Mouse (Mus musculus) heart, postnatal 36 days (tissue): Measurements from ENCODE around the gene Pyroxd2. TPM values are rescaled to one million over a fixed set of nuclear protein-coding genes. Genes with fewer than 3 reads are reported as not detected.
A peak's percentile ranks its signal among the peaks of the same experiment; 100 is the strongest.

Source experiments
- DNase-seq, 2 experiments: peaks; one replicate each; pipeline ENCODE4 v3.0.0; 2021 to 2022
- intact Hi-C: fragments of 180-260 bp; cut with DNase I; formaldehyde crosslinking; loops from one replicate; pipeline ENCODE4 v1.15.1; 2025
- total RNA-seq, 2 experiments: library from RNA; stranded (reverse); gene quantifications; 2 replicates each; pipeline ENCODE4 v1.2.3; 2021

Gene Pyroxd2
- total RNA-seq, 2 experiments from 2014 or later = 4.6 to 4.7 TPM

DNA sequence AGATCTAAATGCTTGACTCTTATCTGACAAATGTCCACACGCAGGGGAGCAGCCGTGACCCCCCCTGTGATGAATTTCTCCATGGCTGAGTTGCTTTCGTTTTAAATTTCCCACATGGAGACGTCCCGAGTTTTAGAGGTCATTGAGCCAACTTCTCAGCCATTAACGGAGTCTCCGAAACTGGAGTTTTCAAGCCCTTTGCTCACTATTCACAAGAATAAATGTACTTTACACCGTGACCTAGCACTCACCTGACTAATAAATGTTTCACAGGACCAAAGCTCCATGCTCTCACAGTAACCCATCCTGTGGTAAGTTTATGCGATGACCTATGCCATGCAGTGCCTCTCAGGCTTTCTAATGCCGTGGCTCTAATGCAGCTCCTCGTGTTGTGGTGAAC, 2.4 kb downstream of the Pyroxd2 start:
- DNase-seq = no peak
- intact Hi-C loops = loop anchor here (5.0 kb wide), 1 partner anchor 233 kb away; the partner anchor contains the start of gene R3hcc1l

DNA sequence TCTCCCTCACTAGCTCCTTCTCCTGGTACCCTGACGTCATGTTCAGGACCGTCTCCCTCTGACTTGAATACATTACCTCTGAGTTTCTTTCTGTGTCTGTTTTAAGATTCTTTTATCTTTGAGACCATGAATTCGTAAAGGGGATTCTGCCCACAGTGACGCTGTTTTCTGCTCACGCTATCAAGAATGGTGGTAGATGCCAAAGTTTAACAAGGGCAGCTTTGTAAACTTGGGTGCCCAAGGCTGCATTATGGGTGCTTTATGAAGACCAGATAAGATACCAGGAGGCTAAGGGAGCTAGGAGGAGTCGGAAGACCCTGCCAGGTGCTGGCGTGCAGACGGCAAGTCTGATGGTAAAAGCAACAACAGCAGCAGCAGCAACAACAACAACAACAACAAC, 5.9 kb downstream of the Pyroxd2 start:
- intact Hi-C loops = no loop called here
- no peak for DNase-seq

DNA sequence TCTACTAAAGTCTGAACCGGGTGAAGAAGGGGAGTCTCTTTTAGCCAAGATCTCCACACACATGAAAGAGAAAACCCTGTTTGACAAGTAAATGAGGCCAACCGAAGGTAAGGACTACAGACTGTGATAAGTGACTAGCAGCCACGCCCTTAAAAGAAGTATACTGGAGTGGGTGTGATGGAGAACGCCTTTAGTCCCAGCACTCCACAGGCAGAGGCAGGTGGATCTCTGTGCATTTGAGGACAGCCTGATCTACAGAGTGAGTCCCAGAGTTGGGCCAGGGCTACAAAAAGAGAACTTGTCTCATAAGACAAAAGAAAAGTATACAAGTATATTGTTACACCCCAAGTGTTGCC, 6.7 kb downstream of the Pyroxd2 start:
- intact Hi-C loops = loop anchor here (2.0 kb wide), 1 partner anchor 83 kb away; no protein-coding TSS in a partner anchor
- no peak for DNase-seq

DNA sequence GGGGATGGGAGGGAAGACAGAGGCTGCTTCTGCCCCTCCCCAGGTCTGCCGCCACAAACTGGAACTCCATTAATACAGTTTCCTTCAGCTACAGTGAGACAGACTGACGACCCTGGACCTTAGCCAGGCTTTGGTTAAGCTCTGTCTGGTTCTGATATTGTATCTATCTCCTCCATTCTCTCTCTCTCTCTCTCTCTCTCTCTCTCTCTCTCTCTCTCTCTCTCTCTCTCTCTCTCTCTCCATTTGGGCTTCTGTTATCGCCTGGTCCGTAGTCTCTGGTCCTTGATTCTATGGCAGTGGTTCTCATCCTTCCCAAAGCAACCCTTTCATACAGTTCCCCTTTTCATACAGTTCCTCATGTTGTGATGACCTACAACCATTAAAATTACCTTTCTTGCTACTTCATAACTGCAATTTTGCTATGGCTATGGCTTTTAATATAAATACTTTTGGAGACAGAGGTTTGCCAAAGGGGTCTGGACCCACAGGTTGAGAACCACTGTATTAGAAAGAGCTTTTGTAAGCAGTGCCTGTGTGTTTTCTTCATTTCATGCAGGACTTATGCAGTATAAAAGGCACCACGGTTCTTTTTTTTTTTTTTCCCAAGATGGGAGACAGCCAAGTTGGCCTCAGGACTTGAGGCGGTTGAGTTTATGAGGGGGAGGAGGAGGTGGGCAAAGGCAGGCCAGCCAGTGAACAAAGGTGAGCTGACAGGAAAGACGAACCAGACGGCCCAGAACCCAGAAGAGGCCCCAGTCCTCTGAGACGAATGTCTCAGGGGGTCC, 7.3 kb downstream of the Pyroxd2 start:
- no peak for DNase-seq
- intact Hi-C loops = loop anchor here (2.0 kb wide), 1 partner anchor 82 kb away; no protein-coding TSS in a partner anchor

DNA sequence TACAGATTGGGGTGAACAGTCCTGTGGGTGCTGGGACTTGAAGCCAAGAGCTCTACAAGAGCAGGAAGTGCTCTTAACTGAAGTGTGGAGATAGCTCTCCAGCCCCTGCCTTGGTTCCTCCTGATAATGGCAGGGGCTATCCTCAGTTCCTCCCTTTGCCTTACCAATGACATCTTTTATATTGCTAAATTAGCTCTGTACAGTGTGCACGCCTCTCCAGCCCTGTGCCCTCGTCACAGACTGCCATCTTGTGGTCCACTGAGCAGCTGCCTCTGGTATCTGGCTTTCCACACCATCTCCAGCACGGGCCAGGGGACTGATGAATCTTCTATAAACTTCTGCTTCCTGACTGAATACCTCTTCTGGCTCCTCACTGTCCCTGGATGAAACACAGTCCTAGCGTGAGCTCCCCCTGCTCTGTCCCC, 8.4 kb downstream of the Pyroxd2 start:
- peak; percentile 53 to 61 for DNase-seq
- intact Hi-C loops = loop anchor here (1.0 to 5.0 kb wide), 3 partner anchors 81 to 427 kb away; no protein-coding TSS in a partner anchor

DNA sequence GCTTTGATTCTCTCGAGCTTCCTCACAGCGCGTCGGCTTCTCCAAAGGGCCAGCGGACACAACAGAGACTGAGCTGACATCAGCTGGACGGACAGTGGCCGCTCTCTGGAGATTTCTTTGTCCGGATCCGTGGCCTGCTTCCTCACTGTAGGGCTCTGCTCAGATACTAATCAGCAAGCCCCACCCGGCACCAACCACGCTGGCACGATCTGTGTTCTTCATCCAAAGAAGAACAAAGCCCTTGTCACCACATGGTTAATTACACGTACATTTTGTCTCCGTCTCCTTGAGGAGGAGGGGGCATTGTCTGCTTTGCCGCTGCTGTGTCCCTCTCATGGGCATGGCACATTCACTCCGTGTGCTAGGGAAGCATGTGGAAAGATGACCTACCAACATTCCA, 9.3 kb downstream of the Pyroxd2 start:
- DNase-seq = no peak

DNA sequence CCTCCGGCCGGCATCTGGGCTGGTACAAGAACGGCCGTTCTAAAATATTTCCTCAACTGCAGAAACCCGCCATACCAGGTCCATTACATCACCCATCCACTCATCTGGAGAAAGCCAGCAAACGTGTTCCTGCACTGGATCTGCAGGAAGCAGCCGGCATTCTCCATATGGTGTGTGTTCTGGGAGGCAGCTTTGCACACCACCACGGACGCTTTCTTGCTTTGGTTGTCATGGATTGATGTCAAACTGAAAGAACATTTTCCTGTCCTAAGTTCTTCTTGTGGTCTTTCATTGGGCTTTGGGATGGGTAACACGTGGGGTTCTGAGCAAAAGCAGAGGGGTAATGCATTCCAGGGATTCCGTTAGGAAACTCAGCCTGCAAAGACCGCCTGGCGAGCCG, 10.7 kb downstream of the Pyroxd2 start:
- DNase-seq = no peak
- intact Hi-C loops = loop anchor here (5.0 kb wide), 1 partner anchor 425 kb away; no protein-coding TSS in a partner anchor

More for the DNA sequence above, 9.3 kb downstream of the Pyroxd2 start:
- intact Hi-C loops = loop anchor here (5.0 kb wide), 1 partner anchor 426 kb away; no protein-coding TSS in a partner anchor

DNA sequence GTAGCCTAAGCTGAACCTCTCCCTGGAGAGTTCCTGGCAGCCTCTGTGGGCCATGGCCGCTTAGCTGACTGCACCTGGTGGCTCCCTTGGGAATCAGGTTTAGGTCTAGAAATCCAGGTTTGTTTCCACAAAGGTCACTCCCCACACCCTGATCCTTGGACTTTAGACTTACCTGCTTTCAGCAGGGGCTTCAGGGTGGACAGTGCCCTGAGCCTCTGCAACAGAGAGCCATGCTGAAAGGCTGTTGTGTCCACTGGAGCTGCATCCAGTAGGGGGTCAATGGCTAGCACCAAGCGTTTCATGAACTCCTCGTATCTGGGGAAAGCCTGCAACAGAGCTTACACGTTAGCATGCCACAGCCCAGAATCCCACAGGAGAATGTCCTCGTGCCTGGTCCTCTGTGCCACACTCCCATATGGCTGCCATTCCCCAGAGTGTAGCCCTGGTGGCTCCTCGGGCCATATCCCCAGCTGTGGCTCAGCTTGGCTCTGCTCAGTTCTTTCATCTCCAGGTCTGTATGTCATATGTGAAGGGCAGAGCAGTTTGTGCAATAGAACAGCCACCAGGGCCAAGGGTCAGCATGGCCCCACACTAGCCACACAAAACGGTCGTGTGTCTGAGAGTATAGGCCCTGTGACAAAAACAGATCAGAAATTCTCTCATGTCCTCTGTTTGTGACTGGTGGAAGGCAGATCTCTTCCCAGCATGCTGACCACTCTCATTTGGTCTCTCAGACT, 12.2 kb downstream of the Pyroxd2 start:
- intact Hi-C loops = loop anchor here (5.0 kb wide), 1 partner anchor 423 kb away; no protein-coding TSS in a partner anchor

DNA sequence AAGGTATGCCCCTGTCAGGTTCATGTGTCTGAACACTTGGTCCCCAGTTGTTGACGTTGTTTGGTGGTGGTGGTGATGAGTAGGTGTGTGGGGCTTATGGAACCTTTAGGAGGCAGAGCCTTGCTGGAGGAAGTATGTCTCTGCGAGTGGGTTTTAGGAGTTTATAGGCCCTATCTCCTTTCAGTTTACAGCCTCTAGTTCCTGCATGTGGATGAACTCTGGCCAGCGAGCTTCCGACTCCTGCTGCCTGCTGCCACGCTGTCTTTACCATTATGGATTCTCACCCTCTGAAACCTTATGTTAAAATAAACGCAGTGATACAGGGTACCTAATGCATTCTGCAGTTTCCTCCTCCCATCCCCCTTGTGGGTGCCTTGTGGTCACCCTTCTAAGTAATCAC, 12.8 kb downstream of the Pyroxd2 start:
- intact Hi-C loops = loop anchor here (5.0 kb wide), 1 partner anchor 422 kb away; no protein-coding TSS in a partner anchor
- DNase-seq = no peak

More for the DNA sequence above, 12.2 kb downstream of the Pyroxd2 start:
- DNase-seq = no peak

DNA sequence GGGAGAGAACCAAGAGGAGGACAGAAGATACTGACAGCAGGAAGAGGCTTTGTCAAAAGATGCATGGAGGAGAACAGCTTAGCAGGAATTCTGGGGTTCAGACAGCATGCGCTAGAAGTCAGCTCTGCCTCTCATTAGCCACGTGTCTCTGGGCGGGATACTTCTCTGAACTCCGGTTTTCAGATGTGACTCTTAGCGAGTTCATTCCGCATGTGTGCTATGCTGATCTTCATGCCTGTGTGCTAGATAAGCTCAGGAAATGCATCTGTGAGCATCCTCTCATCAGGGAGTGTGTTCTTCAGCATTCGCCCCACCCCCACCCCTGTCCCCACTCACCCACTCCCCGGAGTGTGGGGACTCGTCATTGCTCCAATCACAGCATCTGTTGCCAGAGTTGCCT, 14.8 kb downstream of the Pyroxd2 start:
- no peak for DNase-seq
- intact Hi-C loops = no loop called here

DNA sequence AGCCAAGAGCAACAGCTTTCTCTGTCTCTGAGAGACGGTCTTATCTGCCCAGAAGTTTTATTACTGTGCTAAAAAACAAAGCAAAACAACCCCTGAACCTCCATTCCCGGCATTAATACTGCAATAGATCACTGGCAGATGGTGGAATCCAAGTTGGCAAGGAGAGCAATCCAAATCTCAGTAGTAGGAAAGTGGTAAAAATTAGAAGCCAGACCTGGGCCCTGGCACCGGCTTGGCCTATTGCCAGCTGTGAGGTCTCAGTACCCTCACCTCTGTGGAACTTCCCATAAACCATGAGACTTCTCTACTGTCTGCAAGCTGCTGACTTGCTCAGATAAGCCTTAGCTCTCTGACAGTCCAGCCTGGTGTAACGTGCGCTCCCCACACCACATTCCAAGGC, 17.6 kb downstream of the Pyroxd2 start:
- DNase-seq = no peak
- intact Hi-C loops = no loop called here

DNA sequence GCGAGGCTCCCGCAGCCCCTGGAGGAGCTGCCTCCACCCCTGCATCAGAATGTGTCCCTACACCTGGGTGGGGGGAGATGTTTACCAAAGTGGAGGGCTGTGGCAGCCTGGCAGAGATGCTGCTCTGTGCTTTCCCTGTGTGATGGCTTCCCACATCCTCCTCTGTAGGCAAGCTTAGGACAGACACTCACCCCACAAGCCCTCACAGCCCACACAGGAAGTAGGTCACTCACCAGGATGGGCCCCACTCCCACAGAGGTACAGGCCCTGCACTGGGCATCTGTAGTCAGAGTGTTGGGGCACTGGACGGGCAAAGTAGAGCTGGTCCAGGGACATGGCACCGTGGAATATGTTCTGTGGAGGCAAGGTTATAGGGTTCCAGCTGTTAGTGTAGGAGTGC, 25.2 kb downstream of the Pyroxd2 start:
- no peak for DNase-seq
- intact Hi-C loops = no loop called here

DNA sequence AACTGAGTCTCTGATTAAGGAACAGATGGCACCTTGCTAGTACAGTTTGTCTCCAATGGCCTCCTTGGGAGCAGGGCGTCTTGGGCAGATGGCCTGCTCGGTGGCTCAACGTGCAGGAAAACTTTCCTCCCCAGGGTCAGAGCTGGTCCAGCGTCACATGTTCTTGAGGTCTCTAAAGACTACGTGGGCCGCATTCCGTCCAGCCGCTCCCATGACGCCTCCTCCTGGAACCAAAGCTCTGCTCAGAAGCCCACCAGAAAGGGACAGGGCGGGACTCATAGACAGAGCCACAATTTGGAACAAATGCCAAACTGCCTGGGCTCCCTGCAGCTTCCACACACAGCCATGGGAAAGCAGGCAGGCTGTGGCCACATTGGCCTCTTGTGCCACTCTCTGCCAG, 25.8 kb downstream of the Pyroxd2 start:
- intact Hi-C loops = no loop called here

DNA sequence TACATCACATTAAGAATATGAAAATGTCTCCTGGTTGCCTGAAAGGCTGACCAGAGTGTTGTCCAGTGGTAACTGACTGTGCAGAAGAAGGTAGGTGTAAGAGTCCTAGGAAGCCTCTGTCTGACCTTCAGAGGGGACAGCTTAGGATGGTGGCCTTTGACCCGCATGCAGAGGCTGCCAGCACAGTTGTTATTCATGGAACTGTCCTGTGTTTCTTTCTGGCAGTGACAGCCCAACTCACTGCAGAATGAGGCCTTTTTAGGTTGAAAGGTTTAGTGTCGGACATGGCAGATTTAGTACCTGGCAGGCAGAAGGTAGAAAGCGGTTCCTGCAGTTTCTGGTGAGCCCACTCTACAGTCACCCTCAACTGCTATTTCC, 26.6 kb downstream of the Pyroxd2 start:
- no peak for DNase-seq
- intact Hi-C loops = no loop called here

More for the DNA sequence above, 25.8 kb downstream of the Pyroxd2 start:
- no peak for DNase-seq

DNA sequence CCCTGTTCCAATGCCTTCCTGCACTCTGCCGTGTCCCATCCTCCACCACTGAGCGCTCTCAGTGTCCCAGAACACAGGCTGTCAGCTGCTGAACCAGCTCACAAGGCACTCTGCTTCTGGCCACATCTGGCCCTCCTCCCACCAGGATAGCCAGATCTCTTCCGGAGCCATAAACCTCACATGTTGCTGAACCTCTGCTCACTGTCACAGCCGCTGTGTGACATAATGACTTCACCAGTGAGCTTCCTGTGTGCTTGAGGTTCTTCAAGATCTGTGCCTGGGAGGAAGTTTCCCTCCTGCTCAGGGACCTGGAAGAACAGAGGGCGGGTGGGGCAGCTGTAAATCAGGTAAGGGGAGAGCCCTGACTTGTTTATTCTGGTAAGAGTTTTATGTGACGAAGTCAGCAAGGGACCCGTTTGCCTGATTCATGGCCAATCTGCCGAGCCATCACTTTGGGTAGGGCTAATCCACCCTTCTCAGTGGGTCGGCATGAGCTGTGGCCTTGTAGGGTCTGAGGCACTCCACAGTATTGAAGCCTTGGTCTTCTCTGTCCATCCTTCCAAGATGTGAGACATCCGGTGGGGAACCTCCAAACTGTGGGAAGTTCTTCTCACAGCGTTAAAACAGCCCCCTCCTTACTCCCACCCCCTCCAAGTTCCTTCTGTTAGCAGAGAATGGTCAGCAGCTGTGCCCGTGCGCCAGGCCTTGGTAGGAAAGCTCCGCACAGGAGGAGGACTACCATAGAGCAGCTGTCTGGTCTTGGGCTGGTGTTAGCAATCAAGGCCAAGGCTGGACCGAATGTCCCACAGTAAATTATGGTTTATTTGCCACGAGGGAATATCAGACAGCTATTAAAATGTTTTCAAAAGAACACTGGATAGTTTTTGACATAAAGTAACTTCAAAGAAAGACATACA, 27.3 kb downstream of the Pyroxd2 start:
- DNase-seq = no peak
- intact Hi-C loops = no loop called here

DNA sequence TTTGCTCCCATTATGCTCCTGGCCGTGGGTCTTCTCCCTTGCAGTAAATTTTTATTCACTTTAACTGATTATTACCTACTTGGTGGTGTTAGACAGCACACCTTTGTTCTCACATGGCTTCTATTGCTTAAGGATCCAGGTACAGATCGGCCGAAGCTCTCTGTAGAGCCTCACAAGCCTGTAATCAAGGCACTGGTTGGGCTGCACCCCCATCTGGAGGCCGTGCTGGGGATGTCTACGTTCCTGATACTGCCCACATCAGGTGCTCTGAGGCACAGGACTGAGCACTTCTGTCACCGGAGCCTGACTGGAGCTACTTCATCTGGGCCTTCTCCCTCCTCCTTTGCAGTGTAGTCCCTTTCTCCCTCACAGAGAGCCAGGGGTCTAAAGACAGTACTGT, 29.3 kb downstream of the Pyroxd2 start:
- intact Hi-C loops = no loop called here
- DNase-seq = no peak

DNA sequence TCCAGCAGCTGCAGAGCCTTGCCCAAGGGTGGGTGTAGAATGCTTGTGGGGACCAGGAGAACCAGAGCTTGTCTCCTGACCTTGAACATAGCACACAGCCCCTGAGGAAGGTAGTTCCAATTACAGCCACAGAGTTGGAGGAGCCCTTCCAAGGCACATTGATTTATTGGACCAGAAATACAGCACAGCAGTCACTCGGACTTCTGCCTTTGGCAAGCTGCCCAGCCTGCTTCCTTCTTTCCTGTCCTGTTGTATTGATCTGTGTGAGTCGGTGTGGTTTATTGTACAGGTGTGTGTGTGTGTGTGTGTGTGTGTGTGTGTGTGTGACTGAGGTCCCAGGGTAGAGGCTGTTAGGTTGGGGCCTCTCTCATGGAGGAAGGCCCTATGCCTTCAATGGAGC, 30.1 kb downstream of the Pyroxd2 start:
- DNase-seq = no peak
- intact Hi-C loops = no loop called here

DNA sequence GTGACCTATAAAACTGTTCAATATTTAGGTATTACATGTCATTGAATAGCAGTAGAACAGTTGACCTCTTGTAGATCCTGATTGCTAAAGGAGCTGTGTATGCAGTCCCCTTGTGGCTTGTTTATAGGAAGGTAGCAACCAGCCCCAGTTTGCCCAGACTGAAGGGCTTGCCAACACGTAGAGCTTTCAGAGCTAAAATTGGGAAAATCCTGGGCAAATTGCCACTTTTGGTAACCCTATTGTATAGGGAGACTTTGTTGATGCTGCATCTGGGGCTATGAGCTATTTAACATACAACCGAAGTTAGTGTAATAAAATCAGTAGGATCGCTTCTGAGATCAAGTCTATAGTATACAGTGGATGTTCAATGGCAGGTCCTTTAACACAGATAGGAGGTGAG, 34.5 kb downstream of the Pyroxd2 start:
- DNase-seq = no peak
- intact Hi-C loops = no loop called here

DNA sequence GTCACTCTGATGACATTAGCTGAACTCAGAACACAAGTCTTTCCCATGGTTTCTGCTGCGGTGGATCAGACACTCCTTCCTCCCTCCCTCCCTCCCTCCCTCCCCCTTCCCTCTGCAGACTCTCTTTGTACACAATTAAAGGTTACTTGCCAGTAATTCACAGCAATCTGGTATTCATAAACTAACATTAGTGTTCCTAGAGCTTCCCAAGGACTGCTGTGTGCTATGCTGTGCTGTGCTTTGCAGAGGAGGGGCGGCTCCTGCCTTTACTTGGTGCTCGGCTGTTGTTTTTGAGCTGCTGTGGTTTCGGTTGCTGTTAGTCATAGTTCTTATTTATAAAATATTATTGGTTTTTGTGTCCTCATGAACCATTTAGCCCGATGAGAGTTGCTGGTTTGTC, 34.9 kb downstream of the Pyroxd2 start:
- no peak for DNase-seq
- intact Hi-C loops = no loop called here

DNA sequence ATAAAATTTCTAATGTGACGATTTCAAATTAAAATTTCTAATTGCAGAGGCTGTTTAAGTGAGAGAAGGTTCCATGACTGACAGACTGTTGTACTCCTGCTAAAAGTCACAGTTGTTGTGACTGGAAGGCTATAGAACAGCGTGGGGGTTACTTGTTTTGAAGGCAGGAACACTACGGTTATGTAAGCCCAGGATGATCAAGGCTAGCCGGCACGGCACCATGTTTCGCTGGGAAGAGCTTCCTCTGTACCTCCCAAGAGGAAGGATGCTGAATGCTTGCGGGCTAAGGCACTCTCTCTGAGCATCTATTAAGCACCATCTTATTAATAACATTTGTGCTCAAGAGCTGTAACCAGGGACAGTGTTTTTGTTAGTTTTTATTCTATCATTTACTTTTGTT, 36.1 kb downstream of the Pyroxd2 start:
- DNase-seq = no peak
- intact Hi-C loops = no loop called here

DNA sequence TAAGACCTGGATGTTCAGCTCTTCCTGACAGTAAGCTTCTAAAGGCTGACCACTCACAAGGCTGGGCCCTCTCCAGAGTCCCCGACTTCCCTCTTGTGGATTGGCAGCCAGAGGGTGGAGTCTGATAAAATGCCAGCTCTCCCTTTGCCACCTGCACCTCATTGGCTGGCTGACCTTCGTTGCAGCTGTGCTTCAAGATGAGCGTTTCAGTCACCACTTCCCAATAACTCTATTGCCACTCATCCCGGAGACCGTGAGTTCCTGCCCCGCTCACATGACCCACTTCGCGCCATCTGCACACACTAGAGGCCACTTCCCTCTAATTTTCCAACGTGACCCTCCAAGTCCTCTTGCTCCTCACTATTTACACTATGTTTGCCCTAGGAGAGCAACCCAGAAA, 38.8 kb downstream of the Pyroxd2 start:
- no peak for DNase-seq
- intact Hi-C loops = no loop called here
